Mouse (Mus musculus) mature B cell (primary cell): Measurements from ENCODE around the gene Hdlbp.

Source experiments
- in situ Hi-C: fragments of 300-500 bp; cut with MboI; formaldehyde crosslinking; loops from 2 replicates; pipeline ENCODE4 v1.14.3; 2019

Hdlbp gene

DNA sequence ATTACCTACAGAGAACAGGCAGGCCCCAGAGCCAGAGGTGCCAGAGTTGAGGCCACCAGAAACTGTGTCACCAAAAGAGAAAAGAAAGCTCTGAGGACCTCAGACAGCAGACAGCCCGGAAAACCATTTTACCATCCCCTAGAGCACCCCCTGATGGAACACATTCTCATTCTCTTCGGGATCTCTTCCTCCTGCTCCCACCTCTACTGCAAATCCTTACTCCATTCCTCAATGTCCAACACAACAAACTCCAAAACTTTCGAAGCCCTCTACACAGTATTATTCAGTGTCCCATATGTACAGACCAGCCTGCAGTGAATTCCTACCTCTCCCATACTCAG, 32.8 kb downstream of the Hdlbp start:
- in situ Hi-C loops, result no loop called here

DNA sequence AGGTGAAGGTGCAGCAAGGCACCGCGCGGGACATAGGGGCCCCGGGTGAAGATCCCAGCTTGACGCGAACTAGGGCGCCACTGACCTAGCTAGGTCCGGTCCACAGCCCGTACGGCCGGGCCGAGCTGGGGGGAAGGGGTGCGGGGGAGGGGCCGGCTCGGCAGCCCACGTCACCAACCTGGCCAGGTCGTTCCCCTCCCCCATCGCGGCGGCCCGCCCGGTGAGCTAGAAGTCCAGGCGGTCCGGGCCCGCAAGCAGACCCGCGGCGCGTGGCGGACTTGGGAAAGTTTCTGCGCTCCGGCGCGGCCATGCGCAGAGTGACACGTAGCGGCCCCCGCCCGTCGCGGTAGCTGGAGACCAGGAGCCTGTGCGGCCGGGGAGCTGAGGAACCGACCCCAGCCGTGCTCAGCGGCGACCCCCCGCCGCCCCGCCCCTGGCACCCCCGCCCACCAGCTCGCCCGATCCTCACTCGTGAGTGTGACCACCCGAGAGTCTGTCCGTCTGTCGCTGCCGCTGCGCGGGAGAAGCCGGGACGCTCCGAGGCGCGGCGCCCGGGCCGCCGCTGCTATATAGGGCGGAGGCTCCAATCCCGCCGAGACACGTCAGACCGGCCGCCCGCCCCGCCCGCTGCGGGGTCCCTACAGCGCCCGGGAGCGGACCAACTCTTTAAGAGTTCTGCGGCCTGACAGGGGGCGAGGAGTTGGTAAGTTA, 33.3 kb downstream of the Hdlbp start:
- in situ Hi-C loops, result no loop called here

DNA sequence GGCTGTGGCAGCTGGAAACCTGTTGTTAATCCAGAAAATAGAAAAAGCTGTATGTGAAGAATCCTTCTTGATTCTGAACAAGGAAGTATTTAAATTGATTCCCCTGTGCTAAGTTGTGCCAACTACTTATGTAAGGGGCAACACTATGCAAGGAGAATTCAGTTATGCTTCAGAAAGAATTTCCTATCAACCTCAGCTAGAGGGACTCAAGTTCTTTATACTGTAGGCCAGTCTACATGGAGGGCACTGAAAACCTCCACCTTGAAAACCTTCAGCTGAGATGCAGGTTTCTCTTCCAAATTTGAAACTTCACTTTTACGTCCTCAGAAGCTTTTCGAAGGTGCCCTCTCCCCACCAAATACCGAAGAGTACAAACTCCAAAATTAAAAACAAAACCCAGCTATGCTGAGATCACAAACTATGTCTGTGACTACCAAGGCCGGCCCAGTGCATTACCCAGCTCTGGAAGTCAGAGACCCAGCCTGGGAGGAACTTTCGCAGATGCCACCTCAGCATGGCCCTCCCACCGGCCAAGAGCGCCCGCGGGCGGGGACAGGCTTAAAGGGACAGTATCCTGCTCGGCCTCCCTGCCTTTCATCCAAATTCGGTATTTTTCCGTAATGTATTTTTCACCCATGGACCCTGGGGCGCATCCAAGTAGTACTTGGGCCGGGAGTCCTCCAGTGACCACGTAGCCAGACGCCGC, 34.1 kb downstream of the Hdlbp start:
- in situ Hi-C loops, result no loop called here

DNA sequence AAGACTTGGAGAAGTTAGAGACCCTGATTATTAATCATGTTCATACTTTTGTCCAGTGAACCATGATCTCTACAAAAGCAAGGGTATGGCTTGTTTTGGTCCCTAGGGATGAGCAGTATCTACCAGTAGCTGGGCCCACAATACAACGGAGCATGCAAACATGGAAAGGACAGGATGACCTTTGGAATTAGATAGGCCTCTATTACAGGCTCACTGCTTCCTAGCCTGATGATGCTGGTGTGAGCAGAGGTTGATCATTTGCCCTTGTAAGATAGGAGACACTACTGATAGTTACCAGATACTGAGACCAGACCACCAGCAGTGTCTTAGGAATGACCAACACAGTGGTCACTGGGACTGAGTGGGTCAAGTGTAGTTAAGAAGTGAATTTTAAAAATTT, 39.3 kb downstream of the Hdlbp start:
- in situ Hi-C loops, result no loop called here

DNA sequence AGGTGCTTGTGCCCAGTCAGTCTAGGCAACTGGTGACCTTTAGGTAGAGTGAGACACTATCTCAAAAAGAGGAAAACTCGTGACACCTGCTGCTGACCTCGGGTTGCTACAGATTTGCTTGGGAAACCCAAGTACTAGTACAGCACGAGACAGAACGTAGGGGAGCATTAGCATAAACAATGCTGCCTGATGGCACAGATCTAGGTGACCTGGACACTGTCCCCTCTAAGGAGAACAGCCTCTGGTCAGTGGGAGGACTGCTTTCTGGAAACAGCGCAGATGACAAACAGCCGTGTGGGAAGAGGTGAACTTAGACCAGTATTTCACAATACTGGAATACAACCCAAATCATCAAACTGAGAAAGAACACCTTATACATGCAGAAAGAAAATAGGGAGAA, 46.5 kb downstream of the Hdlbp start:
- in situ Hi-C loops, result no loop called here

DNA sequence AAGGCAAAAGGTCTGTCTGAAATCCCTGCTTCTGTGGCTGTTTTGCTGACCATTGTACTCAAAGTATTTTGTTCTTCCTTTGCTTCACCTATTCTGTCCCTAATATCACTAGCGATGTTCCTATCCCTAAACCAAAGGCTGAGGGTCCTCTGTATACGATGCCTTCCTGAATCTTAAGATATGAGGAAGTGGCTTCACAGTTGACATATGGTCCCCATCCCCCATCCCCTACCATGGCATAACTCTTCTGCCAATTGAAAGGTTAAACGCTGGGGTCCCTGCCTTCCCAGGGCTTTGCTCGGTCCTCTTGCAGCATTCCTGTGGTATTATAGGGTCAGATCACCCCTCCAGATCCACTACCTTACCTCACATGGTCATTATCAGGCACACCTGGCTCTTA, 75.2 kb downstream of the Hdlbp start:
- in situ Hi-C loops, result no loop called here

DNA sequence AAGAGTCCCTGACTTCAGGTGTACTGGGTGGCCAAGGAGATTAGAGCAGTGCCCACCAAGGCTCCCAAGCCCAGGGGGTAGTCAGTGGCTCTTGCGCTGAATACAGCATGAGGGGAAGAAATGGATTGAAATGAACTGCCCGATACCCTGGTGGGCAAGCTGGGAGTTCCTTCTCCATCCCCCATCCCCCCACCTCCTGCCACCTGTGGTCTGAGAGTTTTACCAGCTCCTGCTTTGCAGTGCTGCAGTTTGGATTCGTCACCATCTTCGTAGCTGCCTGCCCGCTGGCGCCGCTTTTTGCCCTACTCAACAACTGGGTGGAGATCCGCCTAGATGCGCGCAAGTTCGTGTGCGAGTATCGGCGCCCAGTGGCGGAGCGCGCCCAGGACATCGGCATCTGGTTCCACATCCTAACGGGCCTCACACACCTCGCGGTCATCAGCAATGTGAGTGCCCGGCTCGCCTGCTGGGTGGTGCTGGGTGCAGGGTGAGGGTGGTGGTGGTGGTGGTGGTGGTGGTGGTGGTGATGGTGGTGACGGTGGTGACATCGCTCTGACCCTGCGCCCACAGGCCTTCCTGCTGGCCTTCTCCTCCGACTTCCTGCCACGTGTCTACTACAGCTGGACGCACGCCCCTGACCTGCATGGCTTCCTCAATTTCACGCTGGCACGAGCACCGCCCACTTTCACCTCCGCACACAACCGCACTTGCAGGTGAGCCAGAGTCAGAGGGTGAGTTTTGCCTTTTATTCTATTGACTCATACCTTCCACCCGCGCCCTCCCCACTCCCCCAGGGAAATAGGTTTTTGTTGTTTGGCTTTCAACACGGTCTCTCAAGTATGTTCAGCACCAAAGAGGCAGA, 77.2 kb downstream of the Hdlbp start:
- in situ Hi-C loops, result no loop called here

DNA sequence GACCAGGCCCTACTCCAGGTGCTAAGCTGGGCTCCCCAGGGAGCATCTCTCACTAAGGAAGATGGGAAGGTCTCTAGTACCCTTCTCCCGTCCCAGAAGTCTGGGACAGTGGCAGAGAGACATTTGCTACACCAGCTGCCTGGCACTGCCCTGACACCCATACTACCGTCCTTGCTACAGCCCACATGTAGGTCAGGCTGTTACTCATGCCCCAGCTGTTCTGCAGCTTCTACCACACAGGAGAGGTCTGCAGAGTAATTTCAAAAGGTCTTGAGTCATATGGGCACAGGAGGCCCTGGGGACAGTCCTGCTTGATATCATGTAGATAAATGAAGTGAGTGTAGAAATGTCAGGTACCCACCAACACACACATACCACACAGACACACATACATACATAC, 89.7 kb downstream of the Hdlbp start:
- in situ Hi-C loops, result no loop called here

DNA sequence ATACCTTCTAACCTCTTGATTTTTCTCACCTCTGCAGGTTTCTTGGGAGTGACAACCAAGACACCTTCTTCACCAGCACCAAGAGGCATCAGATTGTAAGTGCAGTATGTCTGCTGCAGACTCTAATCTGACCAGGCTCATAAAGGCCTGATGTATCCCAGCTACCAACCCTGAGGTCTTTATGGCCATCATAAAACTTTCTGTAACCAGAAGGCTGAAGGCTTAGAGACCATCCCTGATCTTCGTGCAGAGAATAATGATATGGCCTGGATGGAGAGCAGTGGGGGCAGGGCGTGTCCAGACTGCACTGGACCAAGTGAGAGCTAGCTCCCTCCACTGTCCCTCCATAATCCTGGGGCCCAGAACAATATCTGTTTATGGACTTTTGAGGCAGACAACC, 91.4 kb downstream of the Hdlbp start:
- in situ Hi-C loops, result no loop called here

DNA sequence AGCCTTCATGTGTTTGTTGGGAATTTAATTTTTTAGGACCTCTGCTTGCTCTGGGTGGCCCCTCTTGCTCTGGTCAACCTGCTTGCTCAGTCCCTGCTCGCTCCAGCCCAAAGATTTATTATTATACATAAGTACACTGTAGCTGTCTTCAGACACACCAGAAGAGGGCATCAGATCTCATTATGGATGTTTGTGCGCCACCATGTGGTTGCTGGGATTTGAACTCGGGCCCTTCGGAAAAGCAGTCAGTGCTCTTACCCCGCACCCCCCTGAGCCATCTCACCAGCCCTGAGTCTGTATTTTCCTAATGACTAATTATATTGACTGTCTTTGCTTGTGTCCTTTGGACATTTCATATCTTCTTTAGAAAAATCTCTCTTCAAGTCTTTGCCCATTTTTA, 99.5 kb downstream of the Hdlbp start:
- in situ Hi-C loops, result no loop called here

DNA sequence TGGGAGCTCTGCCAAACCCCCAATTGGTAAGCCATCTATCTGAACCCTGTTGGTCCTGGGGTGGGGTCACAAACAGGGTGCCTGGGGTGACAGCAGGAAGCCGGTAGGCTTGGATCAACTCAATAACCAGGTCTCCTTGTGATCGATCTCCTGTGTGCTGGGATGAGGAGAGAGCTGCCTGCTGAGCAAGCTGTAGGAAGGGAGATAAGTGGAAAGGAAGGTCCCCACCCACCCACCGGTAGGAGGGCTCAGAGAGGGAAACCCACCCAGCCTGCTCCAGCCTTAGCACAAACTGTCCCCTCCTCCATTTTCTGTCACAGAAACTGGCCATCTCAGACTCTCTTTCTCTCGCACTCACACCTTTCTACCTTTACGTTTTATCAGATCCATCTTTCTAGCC, 101.3 kb downstream of the Hdlbp start:
- in situ Hi-C loops, result no loop called here

DNA sequence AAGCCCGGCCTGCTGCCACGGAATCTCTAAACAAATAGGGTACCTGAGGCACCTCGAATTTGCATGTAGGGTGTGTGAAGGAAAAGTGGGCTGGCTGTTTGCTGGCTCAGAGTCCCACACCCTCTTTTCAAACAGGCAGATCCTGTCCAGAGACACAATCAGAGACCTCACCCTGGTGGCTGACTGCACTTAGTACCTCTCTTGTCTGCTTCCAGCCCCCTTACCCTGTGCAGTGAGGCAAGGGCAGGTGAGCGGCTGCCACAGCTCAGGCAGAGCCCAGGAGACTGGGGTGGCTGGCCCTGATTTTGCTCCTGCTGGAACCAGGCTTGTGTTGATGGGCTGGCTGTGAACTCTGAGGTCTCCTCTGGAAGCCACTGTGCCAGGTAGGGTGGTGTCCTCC, 105.0 kb downstream of the Hdlbp start, which contains the start of gene Ano7:
TSS of gene Ano7 (plus strand) at position 266 of the 400 bp plus-strand sequence.
- in situ Hi-C loops, result no loop called here

DNA sequence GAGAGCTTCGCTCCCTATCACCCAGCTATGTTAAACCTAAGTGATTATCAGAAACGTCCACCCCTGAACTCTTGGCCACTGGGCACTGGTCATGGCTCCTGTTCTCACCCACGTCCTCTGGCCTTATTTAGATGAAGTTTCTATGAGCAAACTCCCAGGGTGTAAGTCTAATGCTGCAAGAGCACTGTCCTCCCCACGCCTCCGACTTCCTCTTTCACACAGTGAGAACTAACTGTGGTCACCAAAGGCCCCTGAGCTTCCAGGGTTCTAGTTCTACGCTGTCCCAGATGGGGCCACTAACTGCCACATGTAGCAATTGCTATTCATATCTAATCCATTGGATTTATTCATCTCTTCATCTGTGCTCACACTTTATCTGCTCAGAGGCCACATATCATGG, 113.0 kb downstream of the Hdlbp start:
- in situ Hi-C loops, result no loop called here

DNA sequence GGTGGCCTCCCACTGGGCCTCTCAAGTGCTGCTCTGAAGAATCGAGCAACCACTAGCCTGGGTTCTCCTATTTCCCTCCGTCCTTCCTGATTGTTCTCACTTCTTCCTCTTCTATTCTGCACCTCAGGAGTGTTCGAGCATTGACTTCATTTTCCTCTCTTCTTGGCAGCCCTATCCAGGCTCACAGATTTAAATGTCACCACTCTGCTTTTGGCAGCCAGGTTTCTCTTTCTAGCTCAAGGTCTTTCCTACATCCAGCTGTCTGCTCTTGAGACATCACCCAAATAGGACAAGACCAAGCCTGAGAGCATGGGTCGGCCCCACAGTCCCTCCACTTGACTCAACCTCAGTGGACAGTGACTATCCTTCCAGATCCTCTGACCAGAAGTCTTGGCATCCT, 116.0 kb downstream of the Hdlbp start:
- in situ Hi-C loops, result no loop called here
